Mouse (Mus musculus): ENCODE measurements around the gene Cd151. TPM values are rescaled to one million over a fixed set of nuclear protein-coding genes. Genes with fewer than 3 reads are reported as not detected.

Cd151 gene
- 8.9 TPM for polyA plus RNA-seq (2017; shearing (Covaris generic))

DNA sequence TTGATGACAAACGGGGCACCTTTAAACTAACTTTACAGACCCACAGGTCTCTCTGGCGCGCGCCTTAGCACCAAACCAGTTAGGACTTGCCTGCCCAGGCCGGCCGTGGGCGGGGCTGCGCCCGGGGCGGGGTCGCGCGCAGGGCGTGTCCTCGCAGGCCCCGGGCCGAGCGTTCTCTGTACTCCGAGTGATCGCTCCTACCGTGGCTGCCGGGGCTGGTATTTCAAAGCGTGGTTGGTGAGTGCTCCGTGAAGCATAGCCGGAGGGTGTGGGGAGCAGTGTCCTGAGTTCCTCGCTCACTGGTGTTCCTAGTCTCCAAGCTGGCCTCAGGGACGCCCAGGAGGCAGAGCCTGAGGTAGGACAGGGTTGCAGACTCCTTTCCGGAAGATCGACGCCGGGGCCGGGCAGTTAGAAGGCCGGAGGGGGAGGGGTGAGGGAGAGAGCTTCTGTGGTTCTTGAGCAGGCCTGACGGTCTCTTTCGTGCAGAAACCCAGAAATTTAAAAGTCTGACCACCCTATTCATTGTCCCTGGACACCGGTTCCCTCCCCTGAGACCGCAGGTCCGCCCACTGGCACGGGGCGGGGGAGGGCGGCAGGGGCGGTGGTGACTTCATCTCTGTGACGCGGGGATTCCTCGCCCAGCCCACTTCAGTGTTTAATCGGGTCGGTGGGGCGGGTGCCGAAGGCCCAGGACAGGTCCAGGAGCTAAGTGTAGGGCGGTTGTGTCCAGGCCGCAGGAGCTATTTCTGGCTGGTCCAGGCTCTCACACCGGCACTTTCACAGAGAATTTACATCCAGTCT lies at the start of gene Cd151:
TSS of gene Cd151 (plus strand) at position 163 of the 801 bp plus-strand sequence.

DNA sequence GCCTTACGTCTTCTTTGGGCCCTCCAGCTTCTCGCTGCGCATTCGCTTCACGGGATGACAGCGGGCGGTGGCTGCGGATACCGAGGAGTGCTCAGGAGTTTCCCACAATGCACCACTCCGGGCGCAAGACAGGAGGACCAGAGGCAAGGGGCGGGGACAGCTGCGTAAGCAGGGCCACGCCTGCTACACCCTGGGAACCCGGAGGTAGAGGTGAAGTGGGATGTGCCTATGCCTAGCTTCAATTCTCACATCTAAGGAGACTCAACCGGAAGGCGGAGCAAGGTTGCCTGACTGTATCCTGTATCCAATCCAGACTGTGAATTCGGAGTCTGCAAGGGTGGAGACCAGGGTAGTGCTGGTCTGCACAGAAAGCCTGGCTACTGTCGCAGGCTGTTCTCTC lies 37.9 kb upstream of the Cd151 start, which contains the start of gene Cend1:
TSS of gene Cend1 (minus strand) at position 182 of the 400 bp plus-strand sequence.

DNA sequence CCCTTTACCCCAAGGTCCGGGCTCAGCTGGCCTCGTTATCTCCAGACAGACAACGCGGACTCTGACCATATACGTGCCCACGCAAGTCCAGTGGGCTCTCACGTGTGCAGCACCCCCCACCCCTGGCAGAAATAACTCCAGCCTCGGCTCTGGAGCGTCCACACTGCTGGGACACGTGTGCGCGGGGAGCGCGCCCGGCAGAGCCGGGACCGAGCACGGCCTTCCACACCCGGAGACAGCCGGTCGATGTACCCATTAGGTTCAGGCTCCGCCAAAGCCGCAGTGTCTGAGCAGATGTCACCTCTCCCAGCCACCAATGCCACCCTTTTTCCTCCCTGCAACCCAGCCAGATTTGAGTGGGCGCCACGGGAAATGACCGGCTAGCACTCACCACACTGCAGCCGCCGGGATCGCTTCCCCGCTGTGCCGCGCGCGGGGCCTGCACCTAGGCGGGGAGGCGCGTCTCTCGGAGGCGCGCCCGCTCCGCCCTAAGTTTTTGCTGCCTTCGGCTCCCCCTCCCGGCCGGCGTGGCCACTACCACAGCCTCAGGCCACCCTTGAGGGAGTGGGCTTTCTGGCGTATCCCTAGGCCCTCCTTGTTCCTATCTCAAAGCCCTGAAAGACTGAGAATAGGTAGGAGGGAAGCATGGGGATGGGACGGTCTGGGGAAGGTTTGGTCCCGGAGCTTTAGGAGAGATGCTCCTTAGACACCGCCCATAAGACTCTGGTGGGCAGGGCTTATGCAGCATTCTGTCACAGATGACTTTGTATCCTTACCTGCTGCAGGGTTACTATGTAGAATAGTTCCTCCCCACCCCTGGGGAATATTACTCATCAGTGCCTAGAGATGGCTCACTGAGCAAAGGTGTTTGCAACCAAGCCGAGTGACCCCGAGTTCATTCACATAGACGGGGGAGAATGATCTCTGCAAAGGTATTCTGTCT lies 29.7 kb upstream of the Cd151 start, which contains the start of gene Slc25a22:
TSS of gene Slc25a22 (minus strand) at position 715 of the 943 bp plus-strand sequence.

DNA sequence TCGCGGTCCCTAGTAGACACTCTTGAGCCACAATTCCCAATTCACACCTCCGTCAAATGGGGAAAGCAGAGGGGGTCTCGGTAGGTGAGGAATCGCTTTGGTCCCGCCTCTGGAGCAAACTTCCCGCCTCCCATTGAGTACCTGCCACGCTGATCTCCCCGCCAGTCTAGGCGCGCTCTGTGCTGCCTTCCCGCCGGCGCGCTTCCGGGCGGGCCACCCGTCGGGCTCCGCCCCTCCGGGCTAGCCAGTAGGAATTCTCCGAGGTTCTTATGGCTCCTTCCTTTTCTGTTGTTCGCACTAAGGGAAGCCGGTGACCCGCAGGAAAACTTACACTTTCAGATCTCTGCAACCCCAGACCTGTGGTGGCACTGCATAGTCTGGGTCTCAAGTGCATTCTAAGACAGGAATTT lies 23.4 kb upstream of the Cd151 start, which contains the start of gene Pidd1:
TSS of gene Pidd1 (minus strand) at position 198 of the 410 bp plus-strand sequence.

DNA sequence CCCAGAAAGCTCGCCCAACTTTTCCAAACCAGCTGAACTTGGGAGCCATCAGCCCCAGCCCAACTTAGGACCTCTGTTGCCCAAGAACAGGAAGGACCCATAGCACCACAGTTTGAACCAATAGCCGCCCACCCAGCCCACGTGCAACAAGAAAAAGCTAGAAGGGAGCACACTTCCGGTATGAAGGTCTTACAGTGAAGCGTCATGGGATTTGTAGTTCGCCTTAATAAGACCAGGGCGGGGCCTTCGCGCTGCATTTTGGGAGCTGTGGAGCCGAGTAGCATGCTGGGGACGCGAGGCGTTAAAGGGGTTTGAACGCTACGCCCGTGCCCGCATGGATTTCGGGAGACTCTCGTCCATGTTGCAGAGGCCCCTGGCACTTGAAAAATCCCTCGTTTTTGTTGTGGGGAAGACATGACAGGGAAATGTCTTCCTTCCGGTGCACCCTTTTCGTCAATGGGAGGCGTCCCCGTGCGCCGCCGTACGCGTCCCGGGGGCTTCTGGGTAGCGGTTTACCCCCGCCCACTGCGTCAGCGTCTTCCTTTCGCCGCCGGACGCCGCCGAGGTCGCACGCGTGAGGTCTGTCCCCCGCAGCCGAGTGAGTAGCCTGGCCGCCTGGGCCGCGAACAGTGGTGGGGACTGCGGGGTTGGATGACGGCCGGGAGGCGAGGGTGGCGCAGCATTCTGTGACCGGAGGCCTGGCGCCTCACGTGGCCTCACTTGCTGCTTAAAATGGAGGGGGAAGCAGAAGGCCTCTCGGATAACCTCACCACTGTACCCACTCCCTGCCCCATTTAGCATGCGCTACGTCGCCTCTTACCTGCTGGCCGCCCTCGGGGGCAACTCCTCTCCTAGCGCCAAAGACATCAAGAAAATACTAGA lies 19.8 kb upstream of the Cd151 start, which contains the start of gene Rplp2:
TSS of gene Rplp2 (plus strand) at position 261 of the 882 bp plus-strand sequence.

DNA sequence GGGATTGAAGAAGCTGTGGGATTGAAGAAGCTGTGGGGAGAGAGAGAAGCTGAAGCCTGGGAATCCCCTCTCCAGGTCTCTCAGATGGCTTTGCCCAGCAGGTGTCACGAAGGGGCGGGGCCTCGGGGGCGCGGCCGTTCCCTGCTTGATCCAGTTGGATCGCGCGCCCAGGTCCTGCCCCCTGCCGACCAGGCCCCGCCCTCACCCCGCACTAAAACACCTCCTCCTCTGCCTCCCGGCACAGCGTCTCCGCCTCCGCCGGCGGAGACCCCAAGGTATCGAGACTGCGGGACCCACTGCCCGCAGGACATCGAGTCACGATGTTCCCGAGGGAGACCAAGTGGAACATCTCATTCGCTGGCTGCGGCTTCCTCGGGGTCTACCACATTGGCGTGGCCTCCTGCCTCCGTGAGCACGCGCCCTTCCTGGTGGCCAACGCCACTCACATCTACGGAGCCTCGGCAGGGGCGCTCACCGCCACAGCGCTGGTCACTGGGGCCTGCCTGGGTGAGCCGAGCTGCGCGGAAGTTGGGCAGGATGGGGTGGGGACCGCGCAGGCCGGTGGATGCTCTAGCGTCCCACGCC lies 12.1 kb upstream of the Cd151 start, which contains the start of gene Pnpla2:
TSS of gene Pnpla2 (plus strand) at position 232 of the 585 bp plus-strand sequence.

DNA sequence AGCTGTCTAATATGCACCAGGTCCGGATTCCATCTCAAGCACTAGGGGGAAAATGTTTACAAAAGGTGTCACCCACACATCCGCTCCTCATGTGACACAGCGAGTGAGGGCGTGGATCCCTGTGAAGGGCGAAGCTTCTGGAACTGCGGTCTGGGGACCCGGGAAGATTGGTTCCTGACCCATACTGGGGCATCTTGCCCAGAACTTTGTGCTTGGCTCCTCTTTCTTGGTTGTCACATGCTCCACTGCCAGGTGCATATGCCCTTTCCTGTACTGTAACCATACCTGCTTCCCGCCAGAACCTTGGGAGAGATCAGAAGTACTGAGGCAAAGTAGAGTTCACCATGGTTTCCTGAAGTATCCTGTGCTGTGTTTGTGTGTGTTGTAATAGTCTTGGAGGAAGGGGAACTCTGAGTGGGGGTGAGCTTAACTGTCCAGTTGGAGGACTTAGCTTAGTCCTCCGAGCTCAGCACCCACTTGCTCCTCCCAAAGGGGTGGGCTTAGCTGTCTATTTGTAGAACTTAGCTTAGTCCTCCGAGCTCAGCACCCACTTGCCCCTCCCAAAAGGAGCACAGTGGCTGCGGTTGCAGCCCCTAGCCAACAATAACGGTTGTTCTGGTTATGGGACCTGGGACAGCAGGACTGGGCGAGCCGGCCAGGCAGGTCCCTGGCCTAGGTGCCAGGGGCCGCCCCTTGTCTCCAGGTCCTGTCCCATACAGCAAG lies 6.6 kb upstream of the Cd151 start, which contains the start of gene Cracr2b:
TSS of gene Cracr2b (plus strand) at position 704 of the 723 bp plus-strand sequence.

DNA sequence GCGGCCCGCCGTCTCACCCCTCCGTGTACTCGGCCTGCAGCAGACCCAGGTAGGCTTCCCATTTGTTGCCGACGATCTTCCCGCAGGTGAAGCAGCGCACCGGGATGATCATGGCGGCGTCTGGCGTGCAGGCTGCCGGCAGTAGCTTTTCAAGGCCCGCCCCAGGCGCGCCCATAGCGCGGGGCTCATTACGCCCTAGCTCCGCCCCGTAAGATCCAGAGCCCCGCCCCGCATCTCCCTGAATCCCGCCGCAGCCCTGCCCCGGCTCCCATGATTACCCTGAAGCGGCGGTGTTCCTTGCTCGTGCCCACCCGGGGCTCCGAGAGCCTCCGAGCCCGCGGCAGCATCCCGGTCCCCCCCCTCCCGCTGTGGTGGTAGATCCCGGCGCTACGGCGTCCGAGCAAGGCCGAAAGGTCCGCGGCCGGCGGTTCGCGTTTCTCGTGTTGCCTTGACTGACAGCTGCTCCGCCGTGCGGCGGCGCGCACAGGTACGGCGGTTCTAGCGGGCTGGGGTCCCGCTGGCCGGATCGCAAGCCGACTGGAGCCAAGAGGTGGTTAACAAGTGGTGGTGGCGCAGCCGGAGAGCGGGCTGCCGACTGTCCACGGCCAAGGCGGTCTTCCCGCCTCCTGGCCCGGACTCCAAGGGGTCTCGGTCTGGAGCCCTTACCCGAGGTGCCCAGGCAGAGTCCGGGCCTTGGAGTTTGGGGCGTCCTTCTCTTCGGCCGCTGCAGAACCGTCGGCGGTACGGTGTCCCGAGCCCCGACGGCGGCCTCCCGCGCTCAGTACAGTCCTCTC lies 8.0 kb downstream of the Cd151 start, which contains the start of the genes Polr2l and Tspan4:
TSS of gene Polr2l (minus strand) at position 122 of the 794 bp plus-strand sequence.
TSS of gene Tspan4 (plus strand) at position 230 of the 794 bp plus-strand sequence.

Other genes with a start within 250 kb of the Cd151 start
- gene Phrf1, start 238.6 kb upstream of the Cd151 start, polyA plus RNA-seq (2017; shearing (Covaris generic)) = 133 TPM
- 111 TPM for gene Irf7, start 200.9 kb upstream of the Cd151 start, polyA plus RNA-seq (2017; shearing (Covaris generic))
- gene Cdhr5, start 190.6 kb upstream of the Cd151 start, polyA plus RNA-seq (2017; shearing (Covaris generic)) = not detected
- gene Sct, start 188.3 kb upstream of the Cd151 start, polyA plus RNA-seq (2017; shearing (Covaris generic)) = not detected
- gene Drd4, start 175.4 kb upstream of the Cd151 start, polyA plus RNA-seq (2017; shearing (Covaris generic)) = not detected
- gene Deaf1, start 139.7 kb upstream of the Cd151 start, polyA plus RNA-seq (2017; shearing (Covaris generic)) = 15.6 TPM
- 41.9 TPM for gene Tmem80, start 139.7 kb upstream of the Cd151 start, polyA plus RNA-seq (2017; shearing (Covaris generic))
- not detected for gene Eps8l2, start 128.5 kb upstream of the Cd151 start, polyA plus RNA-seq (2017; shearing (Covaris generic))
- 342 TPM for gene Taldo1, start 75.2 kb upstream of the Cd151 start, polyA plus RNA-seq (2017; shearing (Covaris generic))
- 85.0 TPM for gene Gatd1, start 53.3 kb upstream of the Cd151 start, polyA plus RNA-seq (2017; shearing (Covaris generic))
- 0.56 TPM for gene Cend1, start 37.9 kb upstream of the Cd151 start, polyA plus RNA-seq (2017; shearing (Covaris generic))
- gene Slc25a22, start 29.5 kb upstream of the Cd151 start, polyA plus RNA-seq (2017; shearing (Covaris generic)) = 82.4 TPM
- gene Pidd1, start 23.4 kb upstream of the Cd151 start, polyA plus RNA-seq (2017; shearing (Covaris generic)) = 14.5 TPM
- 1,588 TPM for gene Rplp2, start 20.0 kb upstream of the Cd151 start, polyA plus RNA-seq (2017; shearing (Covaris generic))
- 99.5 TPM for gene Pnpla2, start 12.2 kb upstream of the Cd151 start, polyA plus RNA-seq (2017; shearing (Covaris generic))
- gene Cracr2b, start 6.3 kb upstream of the Cd151 start, polyA plus RNA-seq (2017; shearing (Covaris generic)) = not detected
- 31.5 TPM for gene Polr2l, start 7.7 kb downstream of the Cd151 start, polyA plus RNA-seq (2017; shearing (Covaris generic))
- gene Tspan4, start 7.8 kb downstream of the Cd151 start, polyA plus RNA-seq (2017; shearing (Covaris generic)) = 3.8 TPM
- 24.9 TPM for gene Chid1, start 72.5 kb downstream of the Cd151 start, polyA plus RNA-seq (2017; shearing (Covaris generic))
- 25.5 TPM for gene Ap2a2, start 94.8 kb downstream of the Cd151 start, polyA plus RNA-seq (2017; shearing (Covaris generic))
- gene Muc6, start 187.9 kb downstream of the Cd151 start, polyA plus RNA-seq (2017; shearing (Covaris generic)) = 0.18 TPM
- not detected for gene Muc2, start 222.9 kb downstream of the Cd151 start, polyA plus RNA-seq (2017; shearing (Covaris generic))

All from inflammation-experienced regulatory T-cells, adult 16 weeks (primary cell).